Mouse (Mus musculus) MEL (cell line): Measurements from ENCODE around the gene Trak1. TPM values are rescaled to one million over a fixed set of nuclear protein-coding genes. Genes with fewer than 3 reads are reported as not detected.

Experiments used
- DNase-seq: peaks from one replicate; pipeline ENCODE4 v3.0.0; 2011; ENCODE audit warnings: low read depth, low spot score
- H3K27ac ChIP-seq: 2 replicates; pipeline ENCODE4 v1.5.1; 2012; ENCODE audit warnings: low read depth, mild to moderate bottlenecking, control low read depth, low read length, moderate library complexity; ENCODE audit not compliant: control insufficient read depth
- H3K27me3 ChIP-seq, 2 experiments: fragments of 150-350 bp in 1 of 2; sonication (generic) in 1 of 2; 2 replicates each; pipeline ENCODE4 v1.6.1; 2012; ENCODE audit warnings: low read length in 2 of 2, mild to moderate bottlenecking in 2 of 2, improper control_type of control experiment in 1 of 2, moderate library complexity in 1 of 2; ENCODE audit not compliant: insufficient read depth in 2 of 2, control insufficient read depth in 1 of 2
- H3K36me3 ChIP-seq, 2 experiments: 2 replicates each; pipeline ENCODE4 v1.6.1; 2012 to 2014; ENCODE audit warnings: low read length in 2 of 2, improper control_type of control experiment in 1 of 2, inconsistent platforms in 1 of 2, mild to moderate bottlenecking in 1 of 2; ENCODE audit not compliant: insufficient read depth in 2 of 2, control insufficient read depth in 1 of 2
- H3K4me1 ChIP-seq, 2 experiments: fragments of 150-350 bp in 1 of 2; sonication (generic) in 1 of 2; 2 replicates each; pipeline ENCODE4 v1.6.1; 2012; ENCODE audit warnings: low read length in 2 of 2, improper control_type of control experiment in 1 of 2, mild to moderate bottlenecking in 1 of 2; ENCODE audit not compliant: insufficient read depth in 2 of 2, control insufficient read depth in 1 of 2
- H3K4me3 ChIP-seq, 2 experiments: fragments of 150-350 bp in 1 of 2; sonication (generic) in 1 of 2; 2 replicates each; pipeline ENCODE4 v1.5.1; 2012; ENCODE audit warnings: low read depth in 2 of 2, low read length in 2 of 2, mild to moderate bottlenecking in 2 of 2, moderate library complexity in 2 of 2, control low read depth in 1 of 2, improper control_type of control experiment in 1 of 2; ENCODE audit not compliant: control insufficient read depth in 1 of 2, insufficient read depth in 1 of 2
- H3K79me2 ChIP-seq: 2 replicates; pipeline ENCODE4 v1.6.1; 2012; ENCODE audit warnings: mild to moderate bottlenecking, low read length, moderate library complexity; ENCODE audit not compliant: control insufficient read depth, poor library complexity, insufficient read depth
- H3K9ac ChIP-seq: 2 replicates; pipeline ENCODE4 v1.6.1; 2012; ENCODE audit warnings: low read depth, mild to moderate bottlenecking, control low read depth, low read length, moderate library complexity; ENCODE audit not compliant: control insufficient read depth, poor library complexity, severe bottlenecking
- H3K9me3 ChIP-seq: fragments of 150-350 bp; sonication (generic); replicated peaks from 2 replicates; pipeline ENCODE4 v1.6.1; 2012; ENCODE audit warnings: mild to moderate bottlenecking, low read length, improper control_type of control experiment, moderate library complexity; ENCODE audit not compliant: insufficient read depth
- CHD2 ChIP-seq: IDR thresholded peaks from 2 replicates; pipeline ENCODE4 v1.6.1; 2011; ENCODE audit warnings: low read length, improper control_type of control experiment
- ELF1 ChIP-seq: IDR thresholded peaks from 2 replicates; pipeline ENCODE4 v1.6.1; 2014; ENCODE audit warnings: low read depth, mild to moderate bottlenecking, inconsistent platforms, low read length, improper control_type of control experiment, moderate library complexity
- GABPA ChIP-seq: IDR thresholded peaks from 2 replicates; pipeline ENCODE4 v1.6.1; 2012; ENCODE audit warnings: low read depth, mild to moderate bottlenecking, inconsistent platforms, low read length, improper control_type of control experiment, moderate library complexity
- HCFC1 ChIP-seq: IDR thresholded peaks from 2 replicates; pipeline ENCODE4 v1.6.1; 2012; ENCODE audit warnings: low read depth, mild to moderate bottlenecking, inconsistent platforms, low read length, improper control_type of control experiment, moderate library complexity
- MAFK ChIP-seq: IDR thresholded peaks from 2 replicates; pipeline ENCODE4 v1.6.1; 2011; ENCODE audit warnings: low read depth, mild to moderate bottlenecking, low read length, improper control_type of control experiment, borderline replicate concordance
- MEF2A ChIP-seq: IDR thresholded peaks from 2 replicates; pipeline ENCODE4 v1.6.1; 2014; ENCODE audit warnings: low read depth, mild to moderate bottlenecking, inconsistent platforms, low read length, improper control_type of control experiment; ENCODE audit not compliant: poor library complexity, insufficient replicate concordance, severe bottlenecking; ENCODE audit errors: extremely low read depth
- SMC3 ChIP-seq: IDR thresholded peaks from 2 replicates; pipeline ENCODE4 v1.6.1; 2011; ENCODE audit warnings: low read depth, low read length, improper control_type of control experiment
- TAL1 ChIP-seq: IDR thresholded peaks from 2 replicates; pipeline ENCODE4 v1.6.1; 2012; ENCODE audit warnings: mild to moderate bottlenecking, inconsistent platforms, low read length, moderate library complexity, mixed read lengths
- UBTF ChIP-seq: IDR thresholded peaks from 2 replicates; pipeline ENCODE4 v1.6.1; 2012; ENCODE audit warnings: low read depth, mild to moderate bottlenecking, inconsistent platforms, low read length, improper control_type of control experiment, moderate library complexity, borderline replicate concordance; ENCODE audit not compliant: insufficient read depth
- USF2 ChIP-seq, 2 experiments: IDR thresholded peaks; 2 replicates each; pipeline ENCODE4 v1.6.1; 2011 to 2012; ENCODE audit warnings: improper control_type of control experiment in 2 of 2, low read length in 2 of 2, borderline replicate concordance in 1 of 2, inconsistent platforms in 1 of 2, low read depth in 1 of 2, mild to moderate bottlenecking in 1 of 2; ENCODE audit not compliant: insufficient read depth in 1 of 2
- ZMIZ1 ChIP-seq: IDR thresholded peaks from 2 replicates; pipeline ENCODE4 v1.6.1; 2012; ENCODE audit warnings: low read depth, mild to moderate bottlenecking, inconsistent platforms, low read length, improper control_type of control experiment, moderate library complexity
- ZNF384 ChIP-seq: IDR thresholded peaks from 2 replicates; pipeline ENCODE4 v1.6.1; 2012; ENCODE audit warnings: low read depth, mild to moderate bottlenecking, inconsistent platforms, low read length, improper control_type of control experiment
- polyA plus RNA-seq, 2 experiments: library from polyadenylated mRNA; stranded (reverse) in 1 of 2; unstranded in 1 of 2; fragments of >175 nt in 1 of 2; fragments of >200 nt in 1 of 2; gene quantifications; 2 replicates each; pipeline versions ENCODE4 v1.2.1 to v1.2.4; 2012; ENCODE audit warnings: low replicate concordance in 2 of 2, low read depth in 1 of 2; ENCODE audit not compliant: insufficient read length in 2 of 2, insufficient read depth in 1 of 2, missing spikeins in 1 of 2
- total RNA-seq: library from RNA; depleted of rRNA; stranded (reverse); fragments of 300-350 nt; gene quantifications from 2 replicates; pipeline ENCODE4 v1.2.3, GENCODE M21; 2012

Gene Trak1
- total and polyA plus RNA-seq, 3 experiments, result 16.2 to 35.5 TPM; not detected in 1

DNA sequence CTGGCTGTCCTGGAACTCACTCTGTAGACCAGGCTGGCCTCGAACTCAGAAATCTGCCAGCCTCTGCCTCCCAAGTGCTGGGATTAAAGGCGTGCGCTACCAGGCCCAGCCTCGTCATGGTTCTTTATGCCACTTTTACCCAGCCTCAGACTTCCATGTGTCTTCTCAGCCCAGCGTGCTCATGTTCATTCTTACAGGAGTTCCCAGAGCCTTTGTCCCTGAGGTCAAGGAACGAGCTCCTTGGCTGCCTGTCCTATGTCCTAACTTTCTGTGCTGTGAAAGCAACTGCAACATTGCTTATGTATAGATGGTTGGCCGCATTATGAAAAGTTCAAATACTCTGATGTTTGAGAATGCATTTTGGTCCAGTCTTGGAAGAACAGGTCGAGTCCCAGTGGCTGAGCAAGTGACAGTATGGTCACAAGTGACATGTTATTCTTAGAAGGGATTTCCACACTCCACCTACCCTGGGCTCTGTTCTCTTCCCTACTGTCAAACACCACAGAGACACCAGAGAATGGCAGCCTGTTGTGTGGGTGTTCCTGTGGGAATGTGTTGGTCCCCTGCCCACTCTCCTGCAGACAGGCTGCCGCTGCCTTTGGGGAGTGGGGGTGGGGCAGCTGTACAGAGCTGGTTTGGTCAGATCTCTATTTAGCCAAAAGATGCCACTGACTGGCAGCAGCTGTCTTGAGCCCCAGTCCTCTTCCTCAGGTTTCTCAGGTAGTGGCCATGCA is 90.4 kb downstream of the Trak1 start:
- Histone ChIP-seq H3K27me3 (no peaks in the 10 kb centered on the region), H3K27ac (no peak overlapping the region), H3K9me3 (no peaks in the 10 kb centered on the region), H3K4me1 (peaks cover 0 to 7% of the 10 kb centered on the region in 2 experiments; a peak in 1 of 4 replicates), H3K79me2 (peaks cover 2% of the 10 kb centered on the region; the same call in 1 of the 2 replicates), H3K9ac (no peak overlapping the region), H3K4me3 (no peak overlapping the region), H3K36me3 (peaks cover 0 to 6% of the 10 kb centered on the region in 2 experiments; a peak in 3 of 4 replicates)
- no peak for TF ChIP-seq HCFC1
- TF ChIP-seq UBTF, result no peak
- no peak for TF ChIP-seq TAL1
- TF ChIP-seq ZMIZ1, result no peak
- DNase-seq, result no peak

DNA sequence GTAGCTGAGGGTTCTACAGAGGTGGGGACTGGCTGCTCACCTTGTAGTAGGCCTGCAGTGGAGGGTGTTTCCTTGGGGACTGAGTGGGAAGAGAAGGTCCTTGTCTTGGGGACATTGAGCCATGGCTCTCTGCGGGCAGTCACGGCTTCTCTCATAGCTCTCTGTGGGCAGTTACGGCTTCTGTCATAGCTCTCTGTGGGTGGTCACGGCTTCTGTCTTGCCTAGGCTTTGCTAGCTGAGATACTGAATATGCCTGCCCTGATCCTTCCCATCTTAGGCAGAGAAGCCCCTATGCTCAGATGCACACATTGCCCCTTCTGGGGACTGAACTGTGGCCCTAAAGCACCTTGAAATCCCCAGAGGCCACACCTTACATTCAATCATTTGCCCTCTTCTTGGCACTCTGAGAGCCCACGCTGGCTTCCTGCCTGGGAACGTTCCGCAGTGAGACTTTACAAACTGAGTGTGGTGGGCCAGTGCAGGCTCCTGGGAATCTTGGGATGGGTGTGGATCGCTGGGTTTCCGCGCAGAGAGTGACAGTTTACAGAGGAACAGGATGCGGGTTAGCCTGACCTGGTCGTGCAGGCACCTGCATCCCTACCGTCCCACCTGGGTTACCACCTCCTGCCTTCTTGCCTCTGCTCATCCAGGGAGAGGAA is 91.1 kb downstream of the Trak1 start:
- Histone ChIP-seq H3K4me1 (peaks cover 0 to 7% of the 10 kb centered on the region in 2 experiments; a peak in 1 of 4 replicates), H3K36me3 (peaks cover 0 to 6% of the 10 kb centered on the region in 2 experiments; a peak in 3 of 4 replicates), H3K27me3 (no peaks in the 10 kb centered on the region), H3K9me3 (no peaks in the 10 kb centered on the region), H3K4me3 (no peak overlapping the region), H3K79me2 (peaks cover 2% of the 10 kb centered on the region; the same call in 1 of the 2 replicates), H3K9ac (no peak overlapping the region), H3K27ac (no peak overlapping the region)
- DNase-seq, result no peak
- TF ChIP-seq SMC3, result no peak

- no peak overlapping the region for H3K4me3 ChIP-seq
- H3K27ac ChIP-seq, result no peak overlapping the region
- H3K27me3 ChIP-seq, result no peaks in the 10 kb centered on the region
- H3K9me3 ChIP-seq, result no peaks in the 10 kb centered on the region
- H3K79me2 ChIP-seq, result peaks cover 2% of the 10 kb centered on the region; the same call in 1 of the 2 replicates
- TF ChIP-seq GABPA, result no peak
- TF ChIP-seq MAFK, result no peak
- TF ChIP-seq SMC3, result no peak
- no peak for TF ChIP-seq ELF1
- TF ChIP-seq ZNF384, result no peak
- TF ChIP-seq CHD2, result no peak
- no peak for TF ChIP-seq MEF2A
- TF ChIP-seq USF2 (IDR thresholded peaks at IDR 0.05; ENCODE audit: borderline replicate concordance in 1 of 2, insufficient read depth in 1 of 2, low read depth in 1 of 2, low read length in 2 of 2), result no peak
- TF ChIP-seq, all 39 proteins: peak for 0
- peaks cover 0 to 5% of the 10 kb centered on the region in 2 experiments; a peak in 3 of 4 replicates for H3K36me3 ChIP-seq
- DNase-seq, result no peak
- H3K4me1 ChIP-seq, result peaks cover 0 to 4% of the 10 kb centered on the region in 2 experiments; a peak in 1 of 4 replicates
- no peak overlapping the region for H3K9ac ChIP-seq
Observed at GRCm38 (mm10) chr9:121389258-121389657, 92.0 kb downstream of the Trak1 start.
